Mouse (Mus musculus) liver (tissue): ENCODE measurements around the gene Jsrp1.

Source experiments
- DNase-seq: peaks from one replicate; pipeline ENCODE4 v3.0.0-alpha.2; 2020; ENCODE audit warnings: mixed read lengths

Gene Jsrp1

DNA sequence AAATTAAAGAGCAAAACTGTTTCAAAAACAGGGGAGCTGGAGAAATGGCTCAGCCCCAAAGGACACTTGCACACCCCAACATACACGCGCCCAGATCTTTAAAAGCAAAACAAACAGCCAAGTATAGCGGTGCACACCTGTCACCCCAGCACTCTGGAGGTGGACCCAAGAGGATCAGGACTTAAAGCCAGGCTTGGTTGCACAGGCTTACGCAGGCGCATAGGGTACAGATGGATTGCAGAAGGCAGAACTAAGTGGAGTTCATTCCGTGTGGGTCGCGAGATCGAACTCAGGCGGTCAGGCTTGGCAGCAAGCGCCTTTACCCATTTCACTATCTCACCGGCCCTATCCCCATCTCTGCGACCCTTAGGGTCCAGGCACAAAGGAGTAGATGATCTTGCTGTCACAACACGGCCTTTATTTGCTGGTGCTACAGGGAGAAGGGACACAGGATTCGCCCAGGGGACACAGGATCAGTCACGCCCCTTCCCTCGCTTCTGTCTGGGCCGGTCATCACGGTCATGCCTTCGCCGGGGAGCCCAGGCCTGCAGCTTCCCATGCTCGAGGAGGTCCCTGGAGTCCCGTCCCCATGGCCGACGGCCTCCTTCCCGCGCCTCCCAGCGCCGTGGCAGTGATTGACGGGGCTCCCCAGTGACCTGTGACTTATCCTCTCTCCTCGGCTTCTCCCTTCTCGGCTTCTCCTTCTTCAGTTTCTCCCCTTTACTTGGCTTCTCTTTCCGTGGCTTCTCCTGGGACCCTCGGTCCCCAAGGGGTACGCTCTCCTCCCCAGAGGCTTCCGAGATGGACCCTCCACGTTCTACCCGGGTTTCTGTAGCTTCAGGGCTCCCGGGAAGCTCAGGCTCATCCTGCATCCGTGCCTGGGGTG is 5.0 kb downstream of the Jsrp1 start:
- no peak for DNase-seq

GRCm38 (mm10) chr10:80807057-80807627 is 6.2 kb downstream of the Jsrp1 start:
- DNase-seq = peak; percentile 66

DNA sequence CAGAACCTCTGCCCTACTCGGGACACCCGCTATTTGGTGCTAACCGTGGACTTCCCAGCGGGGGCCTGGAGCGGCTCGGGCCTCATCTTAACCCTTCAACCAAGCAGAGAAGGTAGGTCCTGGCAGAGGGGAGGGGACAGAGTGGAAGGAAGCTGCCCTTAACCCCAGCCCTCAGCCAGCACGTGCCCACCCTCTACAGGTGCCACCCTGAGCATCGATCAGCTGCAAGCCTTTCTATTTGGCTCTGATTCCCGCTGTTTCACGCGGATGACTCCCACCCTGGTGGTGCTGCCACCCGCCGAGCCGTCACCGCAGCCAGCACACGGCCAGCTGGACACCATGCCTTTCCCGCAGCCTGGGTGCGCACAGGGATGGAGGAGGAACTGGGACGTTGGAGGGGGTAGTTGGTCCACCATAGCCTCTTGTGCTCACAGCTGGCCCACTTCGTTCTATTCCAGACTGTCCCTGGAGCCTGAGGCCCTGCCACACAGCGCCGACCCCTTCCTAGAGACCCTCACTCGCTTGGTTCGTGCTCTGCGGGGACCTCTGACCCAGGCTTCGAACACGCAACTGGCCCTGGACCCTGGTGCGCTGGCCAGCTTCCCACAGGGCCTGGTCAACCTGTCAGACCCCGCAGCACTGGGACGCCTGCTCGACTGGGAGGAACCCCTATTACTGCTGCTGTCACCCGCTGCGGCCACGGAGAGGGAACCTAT is 6.8 kb downstream of the Jsrp1 start:
- DNase-seq = no peak

GRCm38 (mm10) chr10:80805925-80806324 is 7.4 kb downstream of the Jsrp1 start:
- DNase-seq = peak; percentile 85

DNA sequence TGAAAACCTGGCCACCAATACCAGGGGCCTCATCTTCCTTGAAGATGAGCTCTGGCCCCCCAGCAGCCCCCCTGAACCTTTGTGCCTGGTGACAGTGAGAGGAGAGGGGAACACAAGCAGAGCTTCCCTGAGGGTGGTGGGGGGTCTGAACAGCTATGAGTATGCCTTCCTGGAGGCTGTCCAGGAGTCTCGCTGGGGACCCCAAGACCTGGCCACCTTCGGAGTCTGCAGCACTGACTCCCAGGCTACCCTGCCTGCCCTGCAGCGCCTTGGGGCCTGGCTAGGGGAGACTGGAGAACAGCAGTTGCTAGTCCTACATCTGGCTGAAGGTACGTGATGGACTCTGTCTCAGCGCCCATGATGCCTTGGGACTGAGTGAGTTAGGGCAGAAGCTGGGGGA is 8.0 kb downstream of the Jsrp1 start:
- no peak for DNase-seq

GRCm38 (mm10) chr10:80804916-80805315 is 8.4 kb downstream of the Jsrp1 start, which contains the start of gene Amh:
TSS of gene Amh (plus strand) at chr10:80805243.
- no peak for DNase-seq

DNA sequence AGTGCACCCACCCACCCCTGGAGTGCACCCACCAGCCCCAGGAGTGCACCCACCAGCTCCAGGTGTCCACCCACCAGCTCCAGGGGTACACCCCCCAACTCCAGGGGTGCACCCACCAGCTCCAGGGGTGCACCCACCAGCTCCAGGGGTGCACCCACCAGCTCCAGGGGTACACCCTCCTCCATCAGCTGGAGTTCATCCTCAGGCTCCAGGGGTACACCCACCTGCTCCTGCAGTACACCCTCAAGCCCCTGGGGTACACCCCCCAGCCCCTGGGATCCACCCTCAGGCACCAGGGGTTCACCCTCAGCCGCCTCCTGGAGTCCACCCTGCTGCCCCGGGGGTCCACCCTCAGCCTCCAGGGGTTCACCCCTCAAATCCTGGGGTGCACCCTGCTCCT is 9.0 kb downstream of the Jsrp1 start:
- no peak for DNase-seq

DNA sequence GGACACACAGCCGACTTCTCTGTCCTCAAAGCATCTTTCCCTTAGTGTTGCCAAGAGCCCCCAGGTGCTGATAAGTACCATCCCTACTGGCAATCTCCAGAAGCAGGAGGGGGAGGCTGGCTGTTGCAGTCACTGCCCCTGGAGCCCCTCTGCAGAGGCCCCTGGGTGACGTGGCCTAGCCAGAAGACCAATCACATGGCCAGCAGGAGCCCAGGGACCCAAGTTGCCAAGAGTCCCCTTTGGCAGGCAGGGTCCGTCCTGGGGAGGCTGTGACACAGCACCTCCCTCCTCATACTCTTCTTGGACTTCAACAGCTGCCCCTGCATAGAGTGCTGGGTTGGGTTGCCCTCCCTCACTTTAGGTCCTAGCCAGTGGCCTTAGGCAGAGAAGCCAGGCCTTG is 10.3 kb downstream of the Jsrp1 start:
- DNase-seq = no peak

DNA sequence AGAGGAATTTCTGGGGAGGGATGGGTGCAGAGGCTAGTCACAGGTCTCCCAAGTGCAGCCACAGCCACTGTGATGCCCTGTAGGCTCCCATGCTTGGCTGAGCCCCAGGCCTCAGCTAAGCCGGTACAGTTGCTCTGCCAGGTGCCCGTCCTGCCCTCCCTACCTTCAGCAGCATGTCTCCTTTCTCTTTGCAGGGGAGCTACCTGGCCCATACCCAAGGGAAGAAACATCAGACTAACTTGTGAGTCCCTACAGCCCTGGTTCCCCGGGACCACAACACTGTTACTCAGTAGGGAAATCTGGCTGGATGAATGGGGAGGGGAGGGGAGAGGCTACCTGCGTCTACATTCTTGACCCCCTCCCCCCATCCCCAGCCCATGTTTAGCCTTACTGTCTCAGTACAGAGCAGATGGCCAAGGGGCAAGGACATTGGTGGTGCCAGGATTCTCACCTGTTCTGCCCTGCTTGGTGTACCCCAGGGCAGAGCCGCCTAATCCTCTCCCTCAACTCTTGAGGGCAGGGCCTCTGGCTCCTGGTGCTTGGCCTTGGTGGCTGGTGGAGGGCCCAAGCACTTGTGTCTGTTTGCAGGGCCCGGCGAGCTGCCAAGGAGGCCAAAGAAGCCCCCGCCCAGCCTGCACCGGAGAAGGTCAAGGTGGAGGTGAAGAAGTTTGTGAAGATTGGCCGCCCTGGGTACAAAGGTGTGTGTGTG is 10.9 kb downstream of the Jsrp1 start:
- DNase-seq = no peak

DNA sequence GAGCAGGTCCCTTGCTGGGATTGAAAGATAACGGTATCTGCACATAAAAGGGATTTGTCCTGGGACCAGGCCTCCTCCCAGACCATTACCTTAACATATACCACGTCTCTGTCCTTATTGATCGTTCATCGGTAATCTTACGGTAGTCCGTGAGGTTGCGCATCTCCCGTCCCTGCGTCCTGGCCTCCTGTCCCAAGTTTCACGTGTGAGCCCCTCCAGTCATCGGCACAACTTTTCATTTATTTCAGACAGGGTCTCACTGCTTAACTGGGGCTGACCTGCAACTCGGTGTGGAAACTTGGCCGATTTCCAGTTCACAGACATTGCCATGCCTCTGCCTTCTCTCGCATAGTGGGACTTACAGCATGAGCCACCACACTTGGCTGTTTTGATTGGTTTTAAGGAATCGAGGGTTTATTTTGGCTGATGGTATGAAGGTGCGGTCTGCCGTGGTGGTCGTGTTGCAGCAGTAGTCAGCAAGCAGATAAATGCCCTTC is 14.2 kb downstream of the Jsrp1 start:
- DNase-seq = no peak

- DNase-seq = peak; percentile 96
Observed at GRCm38 (mm10) chr10:80798150-80799006, 14.9 kb downstream of the Jsrp1 start, which contains the start of the genes Sf3a2 and Plekhj1. TSS of gene Sf3a2 (plus strand) at chr10:80798198. TSS of gene Plekhj1 (minus strand) at chr10:80798626.

DNA sequence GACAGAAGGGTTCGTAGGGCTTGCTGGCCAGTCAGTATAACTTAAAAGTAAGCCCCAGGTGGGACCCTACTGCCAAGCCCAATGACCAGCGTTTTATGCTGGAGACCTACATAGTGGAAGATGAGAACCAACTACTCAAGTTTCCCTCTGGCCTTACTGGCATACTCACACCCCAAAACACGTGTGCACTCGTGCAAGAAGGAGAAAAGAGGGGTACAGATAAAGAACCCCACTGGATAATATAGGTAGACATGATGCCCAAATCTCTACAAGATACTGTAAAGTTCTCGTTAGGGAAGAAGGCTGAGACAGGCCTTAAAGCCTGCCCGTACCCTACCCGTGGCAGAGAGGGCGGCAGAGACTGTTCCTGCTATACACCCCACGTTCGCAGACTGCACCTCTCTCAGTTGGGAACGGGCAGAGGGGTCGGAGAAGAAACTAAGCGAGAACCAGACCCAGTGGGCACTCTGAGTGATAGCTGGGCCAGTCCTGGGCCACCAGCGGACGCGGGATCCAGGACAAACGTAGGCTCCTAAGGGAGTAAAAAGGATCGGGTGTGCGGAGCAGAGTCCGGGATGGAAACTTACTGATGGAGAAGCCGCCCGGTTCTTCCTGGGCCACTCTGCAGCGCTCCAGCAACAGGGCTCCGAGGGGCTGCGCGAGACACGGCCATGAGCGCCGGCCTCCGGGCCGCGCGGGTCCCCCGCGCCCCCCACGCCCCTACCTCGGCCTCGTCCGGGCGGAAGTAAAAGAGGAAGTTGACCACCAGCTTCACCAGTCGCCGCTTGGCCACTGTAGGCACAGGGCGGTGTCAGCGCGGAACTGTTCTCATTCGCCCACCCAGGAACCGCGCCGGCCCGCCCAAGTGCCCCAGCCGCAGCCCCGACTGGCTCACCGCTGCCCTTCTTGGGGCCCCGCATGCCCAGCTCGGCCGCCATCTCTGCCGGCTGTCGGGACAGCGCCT is 15.8 kb downstream of the Jsrp1 start:
- no peak for DNase-seq

DNA sequence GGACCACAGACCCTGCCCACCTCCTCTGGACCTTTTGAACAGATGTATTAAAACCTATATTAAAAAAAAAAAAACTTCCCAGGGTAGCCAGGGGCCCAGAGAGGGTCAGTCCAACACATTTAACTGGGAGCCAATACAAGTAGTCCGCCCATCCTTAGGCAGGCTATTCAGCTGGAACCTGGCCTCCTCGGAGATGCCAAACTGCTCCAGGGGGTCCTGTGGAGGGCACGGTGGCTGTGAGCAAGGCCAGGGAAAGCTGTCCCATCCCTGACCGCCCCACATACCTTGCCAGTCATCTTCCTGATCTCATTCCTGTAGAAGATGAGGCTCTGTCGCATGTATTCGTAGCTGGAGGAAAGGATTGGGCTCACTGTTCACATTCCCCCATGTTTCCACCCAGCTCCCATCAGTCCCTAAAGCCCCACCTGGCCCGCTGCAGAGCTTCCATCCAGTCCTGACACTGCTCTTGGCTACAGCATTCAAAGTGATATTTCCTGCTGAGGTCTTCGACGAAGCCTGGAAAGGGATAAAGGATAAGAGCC is 16.9 kb downstream of the Jsrp1 start:
- DNase-seq = no peak

GRCm38 (mm10) chr10:80794750-80795149 is 18.5 kb downstream of the Jsrp1 start:
- DNase-seq = no peak

- no peak for DNase-seq
Observed at GRCm38 (mm10) chr10:80793803-80794202, 19.5 kb downstream of the Jsrp1 start.

DNA sequence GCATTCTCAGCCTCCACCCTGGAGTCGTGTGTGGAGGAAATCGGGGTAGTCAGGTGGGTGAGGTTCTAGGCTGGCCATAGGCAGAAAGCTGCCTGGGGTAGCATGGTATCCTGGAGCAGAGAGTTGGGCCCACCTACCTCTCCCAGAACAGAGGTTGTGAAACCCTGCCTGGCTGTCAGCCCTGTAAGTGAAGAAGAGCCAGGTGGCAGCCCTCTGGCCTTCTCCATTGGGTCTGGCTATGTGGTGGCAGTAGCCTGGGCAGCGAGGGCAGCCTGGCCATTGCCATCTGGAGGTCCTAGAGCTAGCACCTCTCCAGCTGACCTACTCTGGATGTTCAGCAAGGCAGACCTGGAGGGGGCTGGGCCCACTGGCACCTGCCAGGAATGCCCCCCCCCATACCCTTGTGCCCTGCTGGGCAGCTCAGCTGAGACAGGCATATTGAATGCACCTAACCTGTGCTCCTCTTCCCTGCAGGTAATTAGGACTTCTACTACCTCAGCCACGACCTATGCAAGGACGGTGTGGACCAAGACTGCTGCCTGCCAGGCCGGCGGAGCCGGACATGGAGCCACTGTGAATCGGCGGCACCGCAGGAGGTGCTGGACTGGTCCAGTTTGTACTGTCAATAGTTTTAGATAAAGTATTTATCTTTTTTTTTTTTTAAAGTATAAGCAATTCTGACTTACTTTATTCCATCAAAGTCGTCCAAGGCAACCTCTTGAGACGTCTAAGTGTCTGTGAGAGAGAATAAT is 20.1 kb downstream of the Jsrp1 start:
- DNase-seq = no peak

- DNase-seq = no peak
Observed at GRCm38 (mm10) chr10:80792175-80793032, 20.9 kb downstream of the Jsrp1 start.

DNA sequence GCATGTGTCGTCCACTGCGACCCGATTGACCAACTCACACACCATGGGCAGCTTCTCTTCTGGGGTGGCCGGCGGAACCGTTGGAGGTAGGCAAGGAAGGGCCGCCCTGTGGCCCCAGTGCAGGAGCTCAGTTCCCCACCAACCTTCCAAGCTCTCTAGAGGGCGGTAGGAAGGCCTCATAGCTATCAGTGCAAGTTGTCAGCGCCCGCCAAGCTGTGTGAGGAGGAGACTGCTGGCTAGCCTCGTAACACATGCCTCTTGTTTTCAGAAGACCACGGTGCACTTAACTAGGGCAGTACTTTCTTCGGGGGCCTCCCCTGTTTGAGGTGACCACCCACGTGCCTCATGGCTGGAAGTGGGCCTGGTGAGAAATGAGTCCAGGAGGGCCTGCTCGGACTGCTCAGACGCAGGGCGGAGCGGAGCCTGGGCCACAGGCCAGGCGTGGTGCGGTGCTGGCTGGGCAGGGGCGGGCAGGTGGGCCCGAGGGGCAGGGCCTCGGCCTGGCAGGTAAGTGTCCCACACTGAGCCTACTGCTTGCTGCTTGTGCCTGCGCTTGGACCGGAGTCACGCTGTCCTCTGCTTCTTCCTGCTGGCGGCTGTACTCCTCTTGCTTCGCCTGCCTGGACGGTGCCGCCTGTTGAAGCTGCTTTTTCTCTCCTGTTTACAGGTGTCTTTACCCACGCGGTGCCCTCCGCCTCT is 21.7 kb downstream of the Jsrp1 start:
- no peak for DNase-seq
